Mouse (Mus musculus) midbrain, embryonic 13.5 days (tissue): ENCODE results near the gene Smpdl3b. TPM values are rescaled to one million over a fixed set of nuclear protein-coding genes. Genes with fewer than 3 reads are reported as not detected.
A peak's percentile ranks its signal among the peaks of the same experiment; 100 is the strongest.
"Not testable (repeated sequence)": the region's sequence is repeated elsewhere in the genome, so short reads cannot be mapped to it uniquely, and the experiment has no call there.

Experiments used
- ATAC-seq: fragments of 200-750 bp; cut with Nextera tagmentation; 2 replicates; pipeline ENCODE4 v1.8.0; 2017; ENCODE audit warnings: mild to moderate bottlenecking, moderate TSS enrichment, moderate library complexity
- H3K27ac ChIP-seq: fragments of 300-500 bp; sonication (generic); 2 replicates; pipeline ENCODE4 v1.5.1; 2015; ENCODE audit warnings: inconsistent platforms, mild to moderate bottlenecking, moderate library complexity
- H3K27me3 ChIP-seq: fragments of 300-500 bp; sonication (generic); 2 replicates; pipeline ENCODE4 v1.6.1; 2015; ENCODE audit warnings: mild to moderate bottlenecking, inconsistent platforms
- H3K36me3 ChIP-seq: fragments of 300-500 bp; sonication (generic); 2 replicates; pipeline ENCODE4 v1.6.1; 2015; ENCODE audit warnings: mild to moderate bottlenecking, inconsistent platforms
- H3K4me1 ChIP-seq: fragments of 300-500 bp; sonication (generic); replicated peaks from 2 replicates; pipeline ENCODE4 v1.6.1; 2015; ENCODE audit warnings: inconsistent platforms
- H3K4me2 ChIP-seq: fragments of 300-500 bp; sonication (generic); replicated peaks from 2 replicates; pipeline ENCODE4 v1.6.1; 2015; ENCODE audit warnings: moderate library complexity, mild to moderate bottlenecking, inconsistent platforms
- H3K4me3 ChIP-seq: fragments of 300-500 bp; sonication (generic); replicated peaks from 2 replicates; pipeline ENCODE4 v1.5.1; 2015; ENCODE audit warnings: mild to moderate bottlenecking, inconsistent platforms
- H3K9ac ChIP-seq: fragments of 300-500 bp; sonication (generic); replicated peaks from 2 replicates; pipeline ENCODE4 v1.6.1; 2015; ENCODE audit warnings: mild to moderate bottlenecking, inconsistent platforms
- H3K9me3 ChIP-seq: fragments of 300-500 bp; sonication (generic); 2 replicates; pipeline ENCODE4 v1.6.1; 2016; ENCODE audit warnings: mild to moderate bottlenecking, inconsistent platforms
- WGBS: fragments of 180-500 bp; shearing (Covaris S2); methylation state at CpG from one replicate; pipeline ENCODE4 v1.1.7; 2015; 5-methylcytosine and 5-hydroxymethylcytosine counted together
- polyA plus RNA-seq: library from polyadenylated mRNA; unstranded; fragments of >200 nt; fragmentation: Nextera tagmentation; extraction: Ambion mirVana; gene quantifications from 2 replicates; pipeline ENCODE4 v1.2.1, GENCODE M21; 2015

Smpdl3b gene
- polyA plus RNA-seq: 0.61 and 0.82 TPM in 2 replicates

- Histone ChIP-seq H3K9me3 (no peaks in the 10 kb centered on the region), H3K27me3 (peaks cover 29% of the 10 kb centered on the region), H3K4me2 (peak within 1 kb of the TSS; percentile 68), H3K27ac (no peak within 1 kb of the TSS), H3K36me3 (no peaks in the 10 kb centered on the region), H3K4me3 (peak within 1 kb of the TSS; percentile 38), H3K4me1 (peaks cover 8% of the 10 kb centered on the region), H3K9ac (peak within 1 kb of the TSS; percentile 63)
- peak; percentile 75 for ATAC-seq
- 1% methylated on average over 22 of the region's 22 CpGs for WGBS
These were observed at the start of gene Smpdl3b for GRCm38 (mm10) chr4:132756974-132757373. Gene Smpdl3b, minus strand, starts transcription at chr4:132757252.

GRCm38 (mm10) chr4:132806620-132807191 lies 49.7 kb upstream of the Smpdl3b start:
- Histone ChIP-seq H3K9ac (no peak overlapping the region), H3K27me3 (no peaks in the 10 kb centered on the region), H3K36me3 (no peaks in the 10 kb centered on the region), H3K4me1 (no peaks in the 10 kb centered on the region), H3K27ac (no peak overlapping the region), H3K4me3 (no peak overlapping the region), H3K9me3 (0 out of 2 replicates have a peak, but pooled peaks cover 7% of the 10 kb centered on the region), H3K4me2 (no peak overlapping the region)
- no peak for ATAC-seq
- 92% methylated on average over 7 of the region's 7 CpGs for WGBS

- H3K9ac ChIP-seq: no peak overlapping the region
- no peak for ATAC-seq
- WGBS: 90% methylated on average over 12 of the region's 12 CpGs
These were observed 48.6 kb upstream of the Smpdl3b start for GRCm38 (mm10) chr4:132805599-132806197.

GRCm38 (mm10) chr4:132805146-132805545 lies 48.1 kb upstream of the Smpdl3b start:
- no peak overlapping the region for H3K9ac ChIP-seq
- ATAC-seq: no peak
- H3K4me3 ChIP-seq: no peak overlapping the region
- no peaks in the 10 kb centered on the region for H3K9me3 ChIP-seq
- H3K27ac ChIP-seq: no peak overlapping the region
- WGBS: 75% methylated on average over 5 of the region's 5 CpGs
- H3K4me1 ChIP-seq: no peaks in the 10 kb centered on the region
- H3K36me3 ChIP-seq: no peaks in the 10 kb centered on the region
- H3K27me3 ChIP-seq: no peaks in the 10 kb centered on the region
- H3K4me2 ChIP-seq: no peak overlapping the region

More at GRCm38 (mm10) chr4:132805599-132806197, 48.6 kb upstream of the Smpdl3b start:
- no peak overlapping the region for H3K4me2 ChIP-seq
- H3K4me1 ChIP-seq: no peaks in the 10 kb centered on the region
- no peak overlapping the region for H3K4me3 ChIP-seq
- H3K9me3 ChIP-seq: 0 out of 2 replicates have a peak, but pooled peaks cover under 1% of the 10 kb centered on the region
- H3K27ac ChIP-seq: no peak overlapping the region
- H3K27me3 ChIP-seq: no peaks in the 10 kb centered on the region
- no peaks in the 10 kb centered on the region for H3K36me3 ChIP-seq

- H3K4me1 ChIP-seq: no peaks in the 10 kb centered on the region
- ATAC-seq: no peak
- no peaks in the 10 kb centered on the region for H3K27me3 ChIP-seq
- no peak overlapping the region for H3K4me2 ChIP-seq
- H3K9me3 ChIP-seq: no peaks in the 10 kb centered on the region
- no peak overlapping the region for H3K9ac ChIP-seq
- H3K4me3 ChIP-seq: no peak overlapping the region
- 93% methylated on average over 6 of the region's 6 CpGs for WGBS
- no peaks in the 10 kb centered on the region for H3K36me3 ChIP-seq
- no peak overlapping the region for H3K27ac ChIP-seq
These were observed 47.3 kb upstream of the Smpdl3b start for GRCm38 (mm10) chr4:132804331-132804730.

GRCm38 (mm10) chr4:132803876-132804275 lies 46.8 kb upstream of the Smpdl3b start:
- 97% methylated on average over 7 of the region's 7 CpGs for WGBS
- Histone ChIP-seq H3K27me3 (no peaks in the 10 kb centered on the region), H3K4me3 (no peak overlapping the region), H3K4me2 (no peak overlapping the region), H3K9ac (no peak overlapping the region), H3K9me3 (no peaks in the 10 kb centered on the region), H3K27ac (no peak overlapping the region), H3K36me3 (no peaks in the 10 kb centered on the region), H3K4me1 (no peaks in the 10 kb centered on the region)
- ATAC-seq: no peak

- H3K4me2 ChIP-seq: no peak overlapping the region
- H3K36me3 ChIP-seq: no peaks in the 10 kb centered on the region
- H3K9ac ChIP-seq: no peak overlapping the region
- no peak overlapping the region for H3K4me3 ChIP-seq
- H3K9me3 ChIP-seq: no peaks in the 10 kb centered on the region
- H3K4me1 ChIP-seq: no peaks in the 10 kb centered on the region
- H3K27ac ChIP-seq: no peak overlapping the region
- 93% methylated on average over 5 of the region's 5 CpGs for WGBS
- H3K27me3 ChIP-seq: no peaks in the 10 kb centered on the region
- no peak for ATAC-seq
These were observed 46.2 kb upstream of the Smpdl3b start for GRCm38 (mm10) chr4:132803212-132803611.

- H3K27ac ChIP-seq: no peak overlapping the region
- H3K9ac ChIP-seq: no peak overlapping the region
- no peak for ATAC-seq
- H3K4me3 ChIP-seq: no peak overlapping the region
- H3K4me1 ChIP-seq: no peaks in the 10 kb centered on the region
- no peaks in the 10 kb centered on the region for H3K9me3 ChIP-seq
- no peaks in the 10 kb centered on the region for H3K27me3 ChIP-seq
- WGBS: 70% methylated on average over 16 of the region's 16 CpGs
- H3K4me2 ChIP-seq: no peak overlapping the region
- H3K36me3 ChIP-seq: no peaks in the 10 kb centered on the region
These were observed 45.2 kb upstream of the Smpdl3b start for GRCm38 (mm10) chr4:132802171-132802637.

GRCm38 (mm10) chr4:132801176-132802077 lies 44.4 kb upstream of the Smpdl3b start:
- 86% methylated on average over 18 of the region's 18 CpGs for WGBS
- Histone ChIP-seq H3K27ac (no peak overlapping the region), H3K36me3 (no peaks in the 10 kb centered on the region), H3K27me3 (peaks cover 3% of the 10 kb centered on the region; the same call in 1 of the 2 replicates), H3K4me2 (no peak overlapping the region), H3K4me3 (no peak overlapping the region), H3K4me1 (no peaks in the 10 kb centered on the region), H3K9ac (no peak overlapping the region), H3K9me3 (no peaks in the 10 kb centered on the region)
- ATAC-seq: no peak

- no peaks in the 10 kb centered on the region for H3K9me3 ChIP-seq
- ATAC-seq: no peak
- 92% methylated on average over 4 of the region's 4 CpGs for WGBS
These were observed 42.8 kb upstream of the Smpdl3b start for GRCm38 (mm10) chr4:132799845-132800244.

GRCm38 (mm10) chr4:132798666-132799065 lies 41.6 kb upstream of the Smpdl3b start:
- not testable (repeated sequence) for H3K4me3 ChIP-seq, H3K4me2 ChIP-seq, H3K4me1 ChIP-seq, H3K36me3 ChIP-seq, H3K9me3 ChIP-seq, H3K27ac ChIP-seq, H3K9ac ChIP-seq, ATAC-seq
- WGBS: 86% methylated on average over 3 of the region's 3 CpGs
- H3K27me3 ChIP-seq: peaks cover 23% of the 10 kb centered on the region

More at GRCm38 (mm10) chr4:132799845-132800244, 42.8 kb upstream of the Smpdl3b start:
- Histone ChIP-seq H3K9ac (no peak overlapping the region), H3K4me1 (peaks cover 7% of the 10 kb centered on the region; the same call in 1 of the 2 replicates), H3K4me3 (no peak overlapping the region), H3K4me2 (no peak overlapping the region), H3K27me3 (peaks cover 17% of the 10 kb centered on the region), H3K36me3 (no peaks in the 10 kb centered on the region), H3K27ac (no peak overlapping the region)

- WGBS: 70% methylated on average over 4 of the region's 4 CpGs
- no peaks in the 10 kb centered on the region for H3K9me3 ChIP-seq
These were observed 41.0 kb upstream of the Smpdl3b start for GRCm38 (mm10) chr4:132798028-132798427.

More at GRCm38 (mm10) chr4:132798028-132798427, 41.0 kb upstream of the Smpdl3b start:
- Histone ChIP-seq H3K27ac (no peak overlapping the region), H3K4me3 (no peak overlapping the region), H3K4me1 (peaks cover 7% of the 10 kb centered on the region; the same call in 1 of the 2 replicates), H3K4me2 (no peak overlapping the region), H3K27me3 (peaks cover 23% of the 10 kb centered on the region), H3K36me3 (no peaks in the 10 kb centered on the region), H3K9ac (no peak overlapping the region)
- no peak for ATAC-seq
